Mouse (Mus musculus) neural tube, embryonic 11.5 days (tissue): ENCODE data around the gene Lipt2. TPM values are rescaled to one million over a fixed set of nuclear protein-coding genes. Genes with fewer than 3 reads are reported as not detected.

Source experiments
- ATAC-seq: fragments of 200-750 bp; cut with Nextera tagmentation; 2 replicates; pipeline ENCODE4 v1.8.0; 2017; ENCODE audit warnings: moderate number of reproducible peaks, mild to moderate bottlenecking, moderate TSS enrichment, moderate library complexity; ENCODE audit not compliant: insufficient read depth, low FRiP score, low TSS enrichment
- DNase-seq: peaks from one replicate; pipeline ENCODE4 v3.0.0-alpha.2; 2015; ENCODE audit warnings: low spot score
- H3K27ac ChIP-seq: fragments of 300-500 bp; sonication (generic); 2 replicates; pipeline ENCODE4 v1.5.1; 2014; ENCODE audit warnings: low read depth, mild to moderate bottlenecking, low read length
- H3K27me3 ChIP-seq: fragments of 300-500 bp; sonication (generic); 2 replicates; pipeline ENCODE4 v1.6.1; 2014; ENCODE audit warnings: mild to moderate bottlenecking, low read length, mixed read lengths; ENCODE audit not compliant: control insufficient read depth, insufficient read depth
- H3K36me3 ChIP-seq: fragments of 300-500 bp; sonication (generic); 2 replicates; pipeline ENCODE4 v1.6.1; 2014; ENCODE audit warnings: mild to moderate bottlenecking, low read length, moderate library complexity, mixed read lengths; ENCODE audit not compliant: control insufficient read depth, insufficient read depth
- H3K4me1 ChIP-seq: fragments of 300-500 bp; sonication (generic); 2 replicates; pipeline ENCODE4 v1.6.1; 2014; ENCODE audit warnings: low read length, mixed read lengths; ENCODE audit not compliant: control insufficient read depth, insufficient read depth
- H3K4me2 ChIP-seq: fragments of 300-500 bp; sonication (generic); 2 replicates; pipeline ENCODE4 v1.6.1; 2014; ENCODE audit warnings: low read depth, mild to moderate bottlenecking, moderate library complexity
- H3K4me3 ChIP-seq: fragments of 300-500 bp; sonication (generic); 2 replicates; pipeline ENCODE4 v1.5.1; 2014; ENCODE audit warnings: low read depth, low read length
- H3K9ac ChIP-seq: fragments of 300-500 bp; sonication (generic); 2 replicates; pipeline ENCODE4 v1.6.1; 2014; ENCODE audit warnings: mild to moderate bottlenecking, low read length
- H3K9me3 ChIP-seq: fragments of 300-500 bp; sonication (generic); 2 replicates; pipeline ENCODE4 v1.6.1; 2016; ENCODE audit warnings: low read length; ENCODE audit not compliant: control insufficient read depth
- WGBS: fragments of 180-500 bp; shearing (Covaris S2); extraction: QIAGEN DNeasy Blood & Tissue Kit; methylation state at CpG from one replicate; pipeline ENCODE4 v1.1.7; 2014; 5-methylcytosine and 5-hydroxymethylcytosine counted together
- polyA plus RNA-seq: library from polyadenylated mRNA; unstranded; fragments of >200 nt; fragmentation: Nextera tagmentation; extraction: Ambion mirVana; gene quantifications from 2 replicates; pipeline ENCODE4 v1.2.1, GENCODE M21; 2014

Lipt2 gene
- polyA plus RNA-seq, 1 experiment from 2014 or later, result 22.9 TPM

DNA sequence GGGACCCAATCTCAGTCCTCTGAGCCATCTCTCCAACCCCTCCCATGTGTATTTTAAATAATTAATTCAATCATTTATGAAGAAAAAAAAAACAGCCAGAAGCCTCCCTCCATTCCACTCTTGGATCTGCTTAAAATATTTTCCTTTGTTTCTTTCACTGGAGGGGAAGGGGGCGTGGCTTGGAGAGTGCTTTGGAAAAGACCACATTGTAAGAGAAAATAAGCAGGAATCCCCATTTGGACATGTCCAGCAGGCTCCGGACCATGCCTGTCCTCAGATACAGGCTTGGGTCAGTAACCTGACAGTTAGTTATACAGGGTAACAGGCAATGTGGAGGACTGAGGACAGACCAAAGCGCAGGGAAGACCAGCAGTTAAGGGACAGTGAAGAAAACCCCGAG lies 33.9 kb upstream of the Lipt2 start:
- no peak for DNase-seq
- Histone ChIP-seq H3K4me2 (no peak overlapping the region), H3K27me3 (no peaks in the 10 kb centered on the region), H3K27ac (no peak overlapping the region), H3K9ac (no peak overlapping the region), H3K4me1 (peaks cover under 1% of the 10 kb centered on the region; the same call in 1 of the 2 replicates), H3K4me3 (no peak overlapping the region), H3K9me3 (no peaks in the 10 kb centered on the region), H3K36me3 (no peaks in the 10 kb centered on the region)
- 62% methylated on average over 4 of the region's 4 CpGs for WGBS
- ATAC-seq, result no peak

DNA sequence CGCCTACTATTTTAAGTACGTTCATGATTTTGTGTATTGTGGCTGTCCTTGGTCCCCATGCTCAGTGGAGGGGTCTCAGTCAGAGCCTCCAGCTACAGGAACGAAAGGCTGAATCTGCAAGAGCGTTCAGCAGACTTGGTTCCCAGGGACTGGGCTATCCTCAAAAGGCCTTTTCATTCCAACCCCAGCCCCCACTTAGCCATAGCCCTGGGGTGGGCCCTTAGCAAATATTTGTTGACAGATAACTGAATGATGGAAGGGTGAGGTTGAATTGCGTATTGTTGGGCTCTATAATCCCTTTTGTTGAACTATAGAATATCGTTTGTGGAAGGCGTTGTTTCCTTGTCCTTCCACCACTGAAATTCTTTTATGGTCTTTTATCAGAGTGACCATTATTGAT lies 32.6 kb upstream of the Lipt2 start:
- H3K4me2 ChIP-seq, result no peak overlapping the region
- no peaks in the 10 kb centered on the region for H3K9me3 ChIP-seq
- no peaks in the 10 kb centered on the region for H3K27me3 ChIP-seq
- no peak for ATAC-seq
- no peak overlapping the region for H3K9ac ChIP-seq
- H3K4me1 ChIP-seq, result peaks cover 3% of the 10 kb centered on the region
- H3K4me3 ChIP-seq, result no peak overlapping the region
- H3K36me3 ChIP-seq, result no peaks in the 10 kb centered on the region
- no peak for DNase-seq
- H3K27ac ChIP-seq, result no peak overlapping the region
- 86% methylated on average over 7 of the region's 7 CpGs for WGBS

DNA sequence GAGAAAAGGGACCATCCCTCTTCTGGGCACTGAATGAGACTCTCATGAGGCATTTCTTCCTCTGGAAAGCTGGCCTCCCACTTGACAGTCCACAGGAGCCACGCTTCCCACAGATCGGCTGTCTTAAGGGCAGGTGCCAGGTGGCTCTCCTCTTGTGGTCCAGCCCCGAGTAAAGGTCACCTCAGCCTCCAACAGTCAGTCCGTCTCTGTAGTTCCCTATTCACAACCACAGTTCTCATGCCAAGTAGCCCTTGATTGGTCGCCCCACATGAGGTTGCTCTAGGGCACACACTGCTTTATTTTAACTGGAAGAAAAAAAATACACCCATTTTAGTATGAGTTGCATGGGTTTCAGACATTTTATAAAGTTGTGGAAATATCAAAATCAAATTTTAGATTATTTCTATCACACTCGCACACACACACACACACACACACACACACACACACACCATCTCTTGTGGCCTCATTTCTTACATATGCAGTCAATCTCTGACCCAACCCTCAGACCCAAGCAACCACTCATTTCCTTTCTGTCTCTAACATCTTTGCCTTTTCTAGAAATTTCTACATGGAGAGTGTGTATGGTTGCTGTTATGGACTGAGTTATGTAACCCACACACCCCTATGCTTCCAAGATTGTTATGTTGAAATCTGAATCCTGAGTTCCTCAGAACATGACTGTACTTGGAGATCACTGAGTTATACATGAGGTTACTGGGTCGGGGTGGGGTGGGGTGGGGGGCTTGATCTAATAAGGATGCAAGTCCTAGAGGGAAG lies 30.6 kb upstream of the Lipt2 start:
- WGBS, result 85% methylated on average over 7 of the region's 7 CpGs
- Histone ChIP-seq H3K27ac (no peak overlapping the region), H3K36me3 (no peaks in the 10 kb centered on the region), H3K4me2 (no peak overlapping the region), H3K9me3 (no peaks in the 10 kb centered on the region), H3K27me3 (no peaks in the 10 kb centered on the region), H3K4me1 (peaks cover 3% of the 10 kb centered on the region; the same call in 1 of the 2 replicates), H3K9ac (no peak overlapping the region), H3K4me3 (no peak overlapping the region)
- DNase-seq, result no peak
- no peak for ATAC-seq

DNA sequence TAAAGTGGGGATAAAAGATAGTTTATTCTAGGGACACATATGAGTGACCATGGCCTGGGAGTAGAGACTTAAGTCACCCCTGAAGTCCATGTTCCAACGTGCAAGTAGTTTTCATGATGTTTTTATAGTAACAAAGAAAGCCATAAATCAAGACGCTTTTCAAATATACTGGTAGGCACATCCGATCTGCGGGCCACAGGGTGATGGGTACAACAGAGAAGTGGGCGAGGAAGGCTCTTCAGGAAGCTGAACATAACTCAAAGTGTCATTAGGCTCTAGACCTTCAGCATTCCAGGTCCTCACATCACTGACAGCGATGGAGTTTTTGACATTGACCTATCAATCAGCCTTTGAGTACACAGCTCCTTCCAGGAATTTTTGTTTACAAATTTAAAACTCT lies 28.5 kb upstream of the Lipt2 start:
- DNase-seq (no peak), ATAC-seq (no peak)
- H3K27ac ChIP-seq, result no peak overlapping the region
- H3K4me3 ChIP-seq, result no peak overlapping the region
- peaks cover 3% of the 10 kb centered on the region; the same call in 1 of the 2 replicates for H3K4me1 ChIP-seq
- no peaks in the 10 kb centered on the region for H3K27me3 ChIP-seq
- no peak overlapping the region for H3K9ac ChIP-seq
- 41% methylated on average over 6 of the region's 6 CpGs for WGBS
- H3K36me3 ChIP-seq, result no peaks in the 10 kb centered on the region
- no peak overlapping the region for H3K4me2 ChIP-seq
- H3K9me3 ChIP-seq, result no peaks in the 10 kb centered on the region

DNA sequence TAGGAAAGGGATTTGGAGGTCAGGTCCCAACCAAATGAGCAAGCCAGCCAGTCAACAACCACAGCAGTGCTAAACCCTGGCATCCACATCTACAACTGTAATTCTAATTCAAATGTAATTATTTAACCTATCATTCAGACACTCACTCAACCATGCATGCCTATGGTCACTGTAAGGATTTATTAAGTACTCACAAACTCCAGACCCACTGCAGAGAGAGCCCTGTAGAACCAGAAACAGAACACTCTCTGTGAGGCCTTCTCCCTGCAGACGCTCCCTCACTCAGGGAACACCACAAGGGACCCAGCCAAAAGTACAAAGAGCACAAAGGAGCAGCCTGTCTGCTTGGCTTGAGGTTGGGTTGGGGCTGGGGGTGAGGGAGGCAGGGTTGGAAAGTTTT lies 26.7 kb upstream of the Lipt2 start:
- H3K9ac ChIP-seq, result no peak overlapping the region
- DNase-seq (no peak), ATAC-seq (no peak)
- H3K4me2 ChIP-seq, result no peak overlapping the region
- no peak overlapping the region for H3K27ac ChIP-seq
- no peaks in the 10 kb centered on the region for H3K36me3 ChIP-seq
- peaks cover 3% of the 10 kb centered on the region; the same call in 1 of the 2 replicates for H3K4me1 ChIP-seq
- 75% methylated on average over 1 of the region's 1 CpGs for WGBS
- H3K9me3 ChIP-seq, result no peaks in the 10 kb centered on the region
- H3K4me3 ChIP-seq, result no peak overlapping the region
- no peaks in the 10 kb centered on the region for H3K27me3 ChIP-seq

DNA sequence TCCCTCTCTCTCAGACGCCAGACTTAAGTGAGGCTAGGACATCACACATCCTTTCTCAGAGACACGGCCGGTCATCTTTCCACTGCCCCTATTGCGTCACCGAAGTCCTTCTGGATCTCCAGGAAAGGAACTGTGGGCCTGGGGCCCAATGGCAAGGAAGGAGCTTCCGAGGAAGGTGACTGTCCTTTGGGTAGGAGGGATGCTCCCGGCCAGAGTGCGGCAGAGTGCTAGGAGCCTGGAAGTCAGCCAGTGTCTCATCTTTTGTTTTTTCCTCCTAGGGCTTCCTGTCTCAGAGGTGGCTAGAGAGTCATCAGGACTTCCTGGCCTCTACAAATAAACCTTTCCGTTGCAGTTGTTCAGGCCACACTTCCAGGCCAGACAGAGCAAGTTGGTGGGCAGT lies 22.0 kb upstream of the Lipt2 start:
- DNase-seq (no peak), ATAC-seq (no peak)
- no peak overlapping the region for H3K4me2 ChIP-seq
- no peaks in the 10 kb centered on the region for H3K36me3 ChIP-seq
- no peaks in the 10 kb centered on the region for H3K9me3 ChIP-seq
- no peaks in the 10 kb centered on the region for H3K27me3 ChIP-seq
- no peak overlapping the region for H3K9ac ChIP-seq
- no peaks in the 10 kb centered on the region for H3K4me1 ChIP-seq
- H3K27ac ChIP-seq, result no peak overlapping the region
- WGBS, result 83% methylated on average over 9 of the region's 9 CpGs
- H3K4me3 ChIP-seq, result no peak overlapping the region

DNA sequence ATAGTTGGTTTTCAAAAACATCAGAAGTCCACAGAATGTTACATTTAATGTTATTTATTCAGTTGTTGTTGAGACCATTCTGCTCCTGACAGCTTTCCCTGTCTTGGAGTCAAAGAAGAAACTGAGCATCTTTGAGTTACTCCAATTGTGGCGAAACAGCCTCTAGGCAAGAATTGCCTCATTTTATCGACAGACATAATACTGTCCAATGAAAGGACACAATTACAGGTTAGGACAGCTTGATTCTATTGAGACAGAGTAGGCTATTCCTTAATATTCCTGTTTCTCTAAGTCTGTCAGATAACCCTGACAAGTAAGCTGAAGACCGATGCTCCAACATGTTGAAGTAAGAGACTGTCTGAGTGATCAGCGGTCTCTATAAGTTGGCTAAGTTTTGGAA lies 21.0 kb upstream of the Lipt2 start:
- Histone ChIP-seq H3K4me1 (no peaks in the 10 kb centered on the region), H3K9me3 (no peaks in the 10 kb centered on the region), H3K4me2 (no peak overlapping the region), H3K27me3 (no peaks in the 10 kb centered on the region), H3K9ac (no peak overlapping the region), H3K27ac (no peak overlapping the region), H3K36me3 (no peaks in the 10 kb centered on the region), H3K4me3 (no peak overlapping the region)
- no peak for ATAC-seq
- WGBS, result 97% methylated on average over 4 of the region's 4 CpGs
- no peak for DNase-seq

DNA sequence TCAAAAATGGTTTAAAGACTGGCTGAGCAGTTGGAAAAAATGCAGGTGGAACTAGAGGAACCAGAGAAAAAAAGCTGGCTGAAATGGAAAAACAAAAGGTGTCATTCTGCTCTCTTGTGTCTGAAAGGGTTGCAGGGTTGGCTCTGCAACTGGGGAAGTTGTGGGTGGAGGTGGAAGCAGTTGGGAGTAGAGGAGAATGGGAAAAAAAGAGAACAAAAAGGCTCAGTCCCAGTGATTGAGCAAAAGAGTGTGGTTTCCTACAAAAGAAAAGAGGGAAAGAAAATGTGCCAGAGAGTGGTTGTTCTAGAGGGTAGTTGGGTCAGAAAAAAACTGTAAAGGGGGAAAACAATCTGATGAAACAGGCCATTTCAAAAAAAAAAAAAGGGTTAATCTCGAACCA lies 18.5 kb upstream of the Lipt2 start:
- no peak for ATAC-seq
- no peak overlapping the region for H3K9ac ChIP-seq
- no peaks in the 10 kb centered on the region for H3K36me3 ChIP-seq
- no peak overlapping the region for H3K27ac ChIP-seq
- H3K9me3 ChIP-seq, result no peaks in the 10 kb centered on the region
- no peak overlapping the region for H3K4me3 ChIP-seq
- no peak for DNase-seq
- H3K4me2 ChIP-seq, result no peak overlapping the region
- WGBS, result 64% methylated on average over 1 of the region's 1 CpGs
- H3K4me1 ChIP-seq, result no peaks in the 10 kb centered on the region
- no peaks in the 10 kb centered on the region for H3K27me3 ChIP-seq

DNA sequence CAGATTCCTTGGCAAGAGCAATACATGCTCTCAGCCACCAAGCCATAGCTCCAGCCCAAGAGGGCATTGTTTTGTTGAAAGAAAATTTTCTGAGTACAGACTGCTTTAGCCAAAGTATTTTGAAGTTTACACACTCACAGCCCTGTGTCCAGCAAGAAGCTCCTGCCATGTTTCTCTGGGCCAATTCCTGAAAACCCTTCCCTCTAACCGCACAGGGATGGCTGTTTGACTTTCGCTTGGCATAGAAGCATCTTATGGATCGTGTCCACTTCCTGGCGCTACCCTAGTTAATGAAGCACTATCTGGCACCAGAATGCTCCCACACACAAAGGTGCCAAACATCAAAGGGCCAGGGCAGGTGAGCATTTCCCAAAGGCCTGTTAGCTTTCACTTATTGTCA lies 10.5 kb upstream of the Lipt2 start:
- no peaks in the 10 kb centered on the region for H3K4me1 ChIP-seq
- H3K9me3 ChIP-seq, result no peaks in the 10 kb centered on the region
- 94% methylated on average over 4 of the region's 4 CpGs for WGBS
- no peak overlapping the region for H3K4me3 ChIP-seq
- H3K9ac ChIP-seq, result no peak overlapping the region
- ATAC-seq (no peak), DNase-seq (no peak)
- no peaks in the 10 kb centered on the region for H3K27me3 ChIP-seq
- H3K4me2 ChIP-seq, result no peak overlapping the region
- H3K36me3 ChIP-seq, result no peaks in the 10 kb centered on the region
- no peak overlapping the region for H3K27ac ChIP-seq
